Mouse (Mus musculus): Measurements from ENCODE around the gene St3gal4.

GRCm38 (mm10) chr9:35026897-35027311, 92.2 kb downstream of the St3gal4 start:
- TF ChIP-seq CTCF (IDR thresholded peaks at IDR 0.05; ENCODE audit: control insufficient read depth, insufficient read depth, insufficient replicate concordance, low read depth, low read length) (no peak), POLR2A (IDR thresholded peaks at IDR 0.05; ENCODE audit: control insufficient read depth, low read depth, low read length) (no peak)

All from testis, adult 2 months (tissue).